Mouse (Mus musculus) midbrain, embryonic 11.5 days (tissue): Measurements from ENCODE around the gene Prph. TPM values are rescaled to one million over a fixed set of nuclear protein-coding genes. Genes with fewer than 3 reads are reported as not detected.

Experiments
- ATAC-seq: fragments of 200-750 bp; cut with Nextera tagmentation; 2 replicates; pipeline ENCODE4 v1.8.0; 2017; ENCODE audit warnings: moderate TSS enrichment, moderate library complexity; ENCODE audit not compliant: low FRiP score
- DNase-seq: peaks from one replicate; pipeline ENCODE4 v3.0.0; 2015; ENCODE audit warnings: low spot score; ENCODE audit errors: missing footprints
- H3K27ac ChIP-seq: fragments of 300-500 bp; sonication (generic); 2 replicates; pipeline ENCODE4 v1.5.1; 2014; ENCODE audit warnings: low read depth, low read length
- H3K27me3 ChIP-seq: fragments of 300-500 bp; sonication (generic); 2 replicates; pipeline ENCODE4 v1.6.1; 2014; ENCODE audit warnings: mild to moderate bottlenecking, low read length, moderate library complexity, mixed read lengths; ENCODE audit not compliant: control insufficient read depth, insufficient read depth
- H3K36me3 ChIP-seq: fragments of 300-500 bp; sonication (generic); 2 replicates; pipeline ENCODE4 v1.6.1; 2014; ENCODE audit warnings: mild to moderate bottlenecking, low read length, moderate library complexity, mixed read lengths; ENCODE audit not compliant: control insufficient read depth, insufficient read depth
- H3K4me1 ChIP-seq: fragments of 300-500 bp; sonication (generic); 2 replicates; pipeline ENCODE4 v1.6.1; 2014; ENCODE audit warnings: low read length; ENCODE audit not compliant: control insufficient read depth, insufficient read depth
- H3K4me2 ChIP-seq: fragments of 300-500 bp; sonication (generic); 2 replicates; pipeline ENCODE4 v1.6.1; 2014; ENCODE audit warnings: mild to moderate bottlenecking, moderate library complexity
- H3K4me3 ChIP-seq: fragments of 300-500 bp; sonication (generic); 2 replicates; pipeline ENCODE4 v1.5.1; 2014; ENCODE audit warnings: low read depth, low read length
- H3K9ac ChIP-seq: fragments of 300-500 bp; sonication (generic); 2 replicates; pipeline ENCODE4 v1.6.1; 2014; ENCODE audit warnings: low read length
- H3K9me3 ChIP-seq: fragments of 300-500 bp; sonication (generic); 2 replicates; pipeline ENCODE4 v1.6.1; 2016; ENCODE audit warnings: low read length; ENCODE audit not compliant: control insufficient read depth
- WGBS: fragments of 180-500 bp; shearing (Covaris S2); extraction: QIAGEN DNeasy Blood & Tissue Kit; methylation state at CpG from one replicate; pipeline ENCODE4 v1.1.7; 2014; 5-methylcytosine and 5-hydroxymethylcytosine counted together
- polyA plus RNA-seq: library from polyadenylated mRNA; unstranded; fragments of >200 nt; fragmentation: Nextera tagmentation; extraction: Ambion mirVana; gene quantifications from 2 replicates; pipeline ENCODE4 v1.2.1, GENCODE M21; 2014

The Prph gene
- 3.6 and 4.8 TPM in 2 replicates for polyA plus RNA-seq

DNA sequence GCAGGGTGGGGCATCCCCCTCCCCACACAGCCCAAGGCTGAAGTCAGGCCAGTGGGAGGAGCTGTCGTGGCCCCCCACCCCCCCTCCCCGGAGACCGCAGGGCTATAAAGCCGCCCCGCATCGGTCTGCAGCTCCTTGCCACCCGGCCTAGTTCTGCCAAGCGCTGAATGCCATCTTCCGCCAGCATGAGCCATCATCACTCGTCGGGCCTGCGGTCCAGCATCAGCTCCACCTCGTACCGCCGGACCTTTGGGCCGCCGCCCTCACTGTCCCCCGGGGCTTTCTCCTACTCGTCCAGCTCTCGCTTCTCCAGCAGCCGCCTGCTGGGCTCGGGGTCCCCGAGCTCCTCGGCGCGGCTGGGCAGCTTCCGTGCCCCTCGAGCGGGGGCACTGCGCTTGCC, at the start of gene Prph:
Gene Prph, plus strand, starts transcription at position 135 of the 400 bp plus-strand sequence.
- Histone ChIP-seq H3K4me2 (peak within 1 kb of the TSS; percentile 34), H3K4me1 (peaks cover 6% of the 10 kb centered on the region), H3K36me3 (no peaks in the 10 kb centered on the region), H3K9me3 (no peaks in the 10 kb centered on the region), H3K27ac (no peak within 1 kb of the TSS), H3K4me3 (peak within 1 kb of the TSS; percentile 27), H3K9ac (peak within 1 kb of the TSS; percentile 14; the same call in 1 of the 2 replicates), H3K27me3 (peaks cover 51% of the 10 kb centered on the region)
- peak; percentile 87 for DNase-seq
- ATAC-seq: no peak
- 2% methylated on average over 26 of the region's 30 CpGs for WGBS

GRCm38 (mm10) chr15:99008801-99009241, 46.2 kb upstream of the Prph start:
- DNase-seq (no peak), ATAC-seq (no peak)
- no peaks in the 10 kb centered on the region for H3K4me1 ChIP-seq
- no peak overlapping the region for H3K27ac ChIP-seq
- H3K4me3 ChIP-seq: no peak overlapping the region
- H3K4me2 ChIP-seq: no peak overlapping the region
- no peaks in the 10 kb centered on the region for H3K36me3 ChIP-seq
- H3K9ac ChIP-seq: no peak overlapping the region
- 78% methylated on average over 6 of the region's 6 CpGs for WGBS
- no peaks in the 10 kb centered on the region for H3K27me3 ChIP-seq
- no peaks in the 10 kb centered on the region for H3K9me3 ChIP-seq

GRCm38 (mm10) chr15:99010896-99011295, 44.1 kb upstream of the Prph start:
- Histone ChIP-seq H3K9me3 (no peaks in the 10 kb centered on the region), H3K4me2 (no peak overlapping the region), H3K27ac (no peak overlapping the region), H3K4me1 (no peaks in the 10 kb centered on the region), H3K4me3 (no peak overlapping the region), H3K36me3 (no peaks in the 10 kb centered on the region), H3K9ac (no peak overlapping the region), H3K27me3 (no peaks in the 10 kb centered on the region)
- ATAC-seq (no peak), DNase-seq (no peak)
- WGBS: 92% methylated on average over 2 of the region's 2 CpGs

DNA sequence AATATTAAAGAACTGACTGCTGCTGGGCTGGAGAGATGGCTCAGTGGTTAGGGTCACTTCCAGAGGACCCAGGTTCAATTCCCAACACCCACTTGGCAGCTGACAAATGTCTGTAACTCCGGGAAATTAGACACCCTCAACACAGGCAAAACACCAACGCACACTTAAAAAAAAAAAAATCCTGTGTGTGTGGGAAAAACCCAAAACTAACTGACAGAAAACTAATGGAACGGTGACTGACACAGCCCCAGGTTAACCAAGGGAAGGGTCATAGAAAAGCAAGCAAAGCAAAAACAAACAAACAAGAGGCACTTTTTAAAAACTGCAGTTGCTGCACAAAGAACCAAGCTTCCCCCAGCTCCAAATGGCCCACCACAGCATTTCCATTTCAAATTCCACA, 43.0 kb upstream of the Prph start:
- H3K27me3 ChIP-seq: no peaks in the 10 kb centered on the region
- H3K9ac ChIP-seq: no peak overlapping the region
- no peak overlapping the region for H3K27ac ChIP-seq
- H3K36me3 ChIP-seq: no peaks in the 10 kb centered on the region
- H3K4me3 ChIP-seq: no peak overlapping the region
- DNase-seq (no peak), ATAC-seq (no peak)
- no peak overlapping the region for H3K4me2 ChIP-seq
- no peaks in the 10 kb centered on the region for H3K4me1 ChIP-seq
- WGBS: 83% methylated on average over 3 of the region's 3 CpGs
- no peaks in the 10 kb centered on the region for H3K9me3 ChIP-seq

DNA sequence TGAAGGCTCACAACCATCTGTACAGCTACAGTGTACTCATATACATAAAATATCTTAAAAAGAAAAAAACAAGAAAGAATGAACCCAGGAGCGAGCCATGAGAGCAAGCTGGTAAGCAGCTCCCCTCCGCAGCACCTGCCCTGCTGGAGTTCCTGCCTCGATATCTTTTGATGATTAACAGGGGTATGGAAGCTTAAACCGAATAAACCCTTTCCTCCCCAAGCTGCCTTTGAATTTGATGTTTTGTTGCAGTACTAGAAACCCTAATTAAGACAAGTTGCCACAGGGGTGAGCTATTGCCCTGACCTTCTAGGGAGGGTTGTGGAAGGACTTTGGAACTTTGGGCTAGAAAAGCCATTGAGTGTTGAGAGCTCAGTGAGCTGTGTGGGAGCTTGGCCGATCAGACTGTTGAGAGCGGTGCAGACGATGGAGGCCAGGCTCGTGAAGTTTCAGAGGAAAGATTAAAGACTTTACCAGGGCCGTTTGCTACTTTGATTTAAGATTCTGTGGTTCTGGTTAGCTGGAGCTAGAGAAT, 40.4 kb upstream of the Prph start:
- no peak for ATAC-seq
- no peaks in the 10 kb centered on the region for H3K4me1 ChIP-seq
- WGBS: 70% methylated on average over 9 of the region's 9 CpGs

DNA sequence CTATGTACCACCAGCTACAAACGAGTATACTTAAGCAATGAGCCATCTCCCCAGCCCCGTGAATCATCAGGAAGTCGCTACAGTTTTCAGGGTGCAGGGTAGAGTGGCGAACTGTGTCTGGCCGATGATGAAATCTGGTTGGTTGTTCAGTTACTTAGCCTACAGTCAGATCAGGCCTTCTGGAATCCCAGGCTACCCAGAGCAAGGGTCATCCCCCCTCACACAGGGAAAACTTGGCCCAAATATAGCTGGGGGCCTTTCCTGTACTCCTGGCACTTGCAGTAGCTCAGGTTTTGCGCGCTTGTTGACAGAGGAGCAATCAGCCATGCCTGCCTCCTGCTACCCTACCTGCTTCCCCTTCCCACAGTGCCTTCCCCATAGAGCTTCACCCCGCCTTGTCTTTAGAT, 37.6 kb upstream of the Prph start:
- ATAC-seq: no peak
- Histone ChIP-seq H3K9me3 (peaks cover 2% of the 10 kb centered on the region; the same call in 1 of the 2 replicates), H3K9ac (no peak overlapping the region), H3K4me1 (no peaks in the 10 kb centered on the region), H3K4me2 (no peak overlapping the region), H3K27ac (no peak overlapping the region), H3K36me3 (no peaks in the 10 kb centered on the region), H3K27me3 (no peaks in the 10 kb centered on the region), H3K4me3 (no peak overlapping the region)
- DNase-seq: no peak
- WGBS: 85% methylated on average over 8 of the region's 8 CpGs

More for the DNA sequence above, 40.4 kb upstream of the Prph start:
- Histone ChIP-seq H3K9ac (no peak overlapping the region), H3K36me3 (no peaks in the 10 kb centered on the region), H3K27ac (no peak overlapping the region), H3K4me3 (no peak overlapping the region), H3K4me2 (no peak overlapping the region), H3K9me3 (no peaks in the 10 kb centered on the region), H3K27me3 (no peaks in the 10 kb centered on the region)
- DNase-seq: no peak

- Histone ChIP-seq H3K4me3 (no peak overlapping the region), H3K36me3 (no peaks in the 10 kb centered on the region), H3K9ac (no peak overlapping the region; the same call in 1 of the 2 replicates), H3K27ac (no peak overlapping the region), H3K4me2 (no peak overlapping the region), H3K9me3 (peaks cover 2% of the 10 kb centered on the region; the same call in 1 of the 2 replicates), H3K27me3 (no peaks in the 10 kb centered on the region), H3K4me1 (no peaks in the 10 kb centered on the region)
- 70% methylated on average over 9 of the region's 9 CpGs for WGBS
- no peak for DNase-seq
- no peak for ATAC-seq
These were observed 37.0 kb upstream of the Prph start for GRCm38 (mm10) chr15:99017986-99018385.

DNA sequence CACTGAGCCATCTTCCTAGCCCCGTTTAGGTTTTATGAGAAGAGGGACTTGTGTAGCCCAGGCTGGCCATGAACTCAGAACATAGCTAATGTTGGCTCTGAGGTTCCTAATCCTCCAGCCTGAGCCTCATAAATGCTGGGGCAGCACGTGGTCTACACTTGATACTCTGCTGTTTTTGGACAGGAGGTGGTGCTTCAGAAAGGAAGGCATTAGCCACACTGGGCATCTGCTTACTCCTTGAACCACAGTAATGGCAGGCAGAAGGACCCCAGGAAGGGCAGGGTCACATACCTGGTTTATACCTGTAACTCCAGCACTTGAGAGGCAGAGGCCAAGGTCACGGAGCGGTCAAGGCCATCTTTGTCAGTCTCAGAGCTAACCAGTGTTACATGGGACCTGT, 36.3 kb upstream of the Prph start:
- 75% methylated on average over 4 of the region's 4 CpGs for WGBS
- no peak for ATAC-seq
- H3K27me3 ChIP-seq: no peaks in the 10 kb centered on the region

DNA sequence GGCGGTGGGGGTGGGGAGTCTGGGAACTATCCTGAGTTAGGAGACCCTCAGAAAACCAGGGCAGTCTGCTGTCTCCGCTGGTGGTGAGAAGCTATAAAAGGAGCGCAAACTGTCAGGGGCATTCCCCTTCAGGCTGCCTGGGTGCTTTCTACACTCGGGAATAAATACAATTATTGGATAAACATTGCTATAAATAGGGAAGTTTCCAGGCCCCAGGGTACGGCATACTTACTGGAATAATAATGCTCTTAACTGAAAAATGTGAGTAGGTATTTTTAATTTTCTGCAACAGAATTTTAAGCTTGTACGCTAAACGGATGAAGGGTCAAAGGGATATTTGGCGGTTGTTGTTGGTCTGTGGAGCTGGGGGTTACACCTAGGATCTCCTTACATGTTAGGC, 35.5 kb upstream of the Prph start:
- Histone ChIP-seq H3K36me3 (no peaks in the 10 kb centered on the region), H3K27me3 (no peaks in the 10 kb centered on the region), H3K9me3 (peaks cover 2% of the 10 kb centered on the region; the same call in 1 of the 2 replicates), H3K4me2 (no peak overlapping the region), H3K9ac (no peak overlapping the region), H3K4me3 (no peak overlapping the region), H3K4me1 (no peaks in the 10 kb centered on the region), H3K27ac (no peak overlapping the region)
- WGBS: 64% methylated on average over 8 of the region's 8 CpGs
- ATAC-seq (no peak), DNase-seq (no peak)

More for the DNA sequence above, 36.3 kb upstream of the Prph start:
- H3K27ac ChIP-seq: no peak overlapping the region
- no peaks in the 10 kb centered on the region for H3K4me1 ChIP-seq
- no peaks in the 10 kb centered on the region for H3K36me3 ChIP-seq
- peaks cover 2% of the 10 kb centered on the region; the same call in 1 of the 2 replicates for H3K9me3 ChIP-seq
- H3K4me3 ChIP-seq: no peak overlapping the region
- no peak overlapping the region for H3K4me2 ChIP-seq
- no peak for DNase-seq
- H3K9ac ChIP-seq: no peak overlapping the region
